Mouse (Mus musculus) midbrain, postnatal 0 days (tissue): Measurements from ENCODE around the gene Tmem223. TPM values are rescaled to one million over a fixed set of nuclear protein-coding genes. Genes with fewer than 3 reads are reported as not detected.
"Not testable (repeated sequence)": the region's sequence is repeated elsewhere in the genome, so short reads cannot be mapped to it uniquely, and the experiment has no call there.

Source experiments
- ATAC-seq: fragments of 200-750 bp; cut with Nextera tagmentation; 2 replicates; pipeline ENCODE4 v1.8.0; 2017; ENCODE audit warnings: moderate number of reproducible peaks, mild to moderate bottlenecking, moderate TSS enrichment, moderate library complexity; ENCODE audit not compliant: low FRiP score
- DNase-seq: peaks from one replicate; pipeline ENCODE4 v3.0.0-alpha.2; 2015; ENCODE audit warnings: low spot score
- H3K27ac ChIP-seq: fragments of 300-500 bp; sonication (generic); 2 replicates; pipeline ENCODE4 v1.5.1; 2014; ENCODE audit warnings: low read depth, mild to moderate bottlenecking, low read length, mixed read lengths
- H3K27me3 ChIP-seq: fragments of 300-500 bp; sonication (generic); 2 replicates; pipeline ENCODE4 v1.6.1; 2014; ENCODE audit warnings: low read length, control low read depth, mixed read lengths; ENCODE audit not compliant: insufficient read depth
- H3K36me3 ChIP-seq: fragments of 300-500 bp; sonication (generic); 2 replicates; pipeline ENCODE4 v1.6.1; 2014; ENCODE audit warnings: low read length, control low read depth, mixed read lengths; ENCODE audit not compliant: insufficient read depth
- H3K4me1 ChIP-seq: fragments of 300-500 bp; sonication (generic); 2 replicates; pipeline ENCODE4 v1.6.1; 2014; ENCODE audit warnings: mild to moderate bottlenecking, control low read depth, antibody characterized with exemption, low read length, mixed read lengths; ENCODE audit not compliant: insufficient read depth
- H3K4me2 ChIP-seq: fragments of 300-500 bp; sonication (generic); 2 replicates; pipeline ENCODE4 v1.6.1; 2014; ENCODE audit warnings: low read depth, mild to moderate bottlenecking, low read length, mixed read lengths; ENCODE audit not compliant: poor library complexity, severe bottlenecking
- H3K4me3 ChIP-seq: fragments of 300-500 bp; sonication (generic); 2 replicates; pipeline ENCODE4 v1.5.1; 2014; ENCODE audit warnings: low read depth, mild to moderate bottlenecking, low read length, moderate library complexity
- H3K9ac ChIP-seq: fragments of 300-500 bp; sonication (generic); replicated peaks from 2 replicates; pipeline ENCODE4 v1.6.1; 2014; ENCODE audit warnings: mild to moderate bottlenecking, low read length, moderate library complexity, mixed read lengths; ENCODE audit not compliant: poor library complexity, severe bottlenecking
- H3K9me3 ChIP-seq: fragments of 300-500 bp; sonication (generic); 2 replicates; pipeline ENCODE4 v1.6.1; 2016; ENCODE audit warnings: low read length, control low read depth
- CTCF ChIP-seq: IDR thresholded peaks from 2 replicates; pipeline ENCODE4 v1.5.1; 2016; ENCODE audit warnings: antibody characterized with exemption, mild to moderate bottlenecking
- WGBS: fragments of 180-500 bp; shearing (Covaris S2); extraction: QIAGEN DNeasy Blood & Tissue Kit; methylation state at CpG from one replicate; pipeline ENCODE4 v1.1.7; 2014; 5-methylcytosine and 5-hydroxymethylcytosine counted together
- polyA plus RNA-seq: library from polyadenylated mRNA; unstranded; fragments of >200 nt; fragmentation: Nextera tagmentation; extraction: Ambion mirVana; gene quantifications from 2 replicates; pipeline ENCODE4 v1.2.1, GENCODE M21; 2015
- total RNA-seq: library from RNA; depleted of rRNA; stranded (reverse); fragments of >200 nt; gene quantifications from 2 replicates; pipeline ENCODE4 v1.2.3, GENCODE M21; 2014

Tmem223 gene
- total and polyA plus RNA-seq, 2 experiments from 2014 or later: 202 to 320 TPM

GRCm38 (mm10) chr19:8723574-8724346 is 47.0 kb upstream of the Tmem223 start:
- Histone ChIP-seq H3K36me3 (peaks cover 11% of the 10 kb centered on the region; the same call in 1 of the 2 replicates), H3K9ac (peak overlapping the region; percentile 92), H3K4me3 (peak overlapping the region; percentile 69), H3K4me2 (peak overlapping the region; percentile 59), H3K27me3 (no peaks in the 10 kb centered on the region), H3K27ac (peak overlapping the region; percentile 77), H3K4me1 (peaks cover 10% of the 10 kb centered on the region; the same call in 1 of the 2 replicates), H3K9me3 (no peaks in the 10 kb centered on the region)
- WGBS: under 1% methylated on average over 20 of the region's 20 CpGs
- no peak for ATAC-seq
- DNase-seq: peak; percentile 45
- no peak for TF ChIP-seq CTCF

GRCm38 (mm10) chr19:8724392-8724791 is 46.4 kb upstream of the Tmem223 start:
- 1% methylated on average over 2 of the region's 2 CpGs for WGBS
- no peak for ATAC-seq

GRCm38 (mm10) chr19:8725081-8725613 is 45.6 kb upstream of the Tmem223 start:
- Histone ChIP-seq H3K4me3 (peak overlapping the region; percentile 69; the same call in 1 of the 2 replicates), H3K9ac (no peak overlapping the region; the same call in 1 of the 2 replicates)

More at GRCm38 (mm10) chr19:8724392-8724791, 46.4 kb upstream of the Tmem223 start:
- H3K36me3 ChIP-seq: peaks cover 11% of the 10 kb centered on the region; the same call in 1 of the 2 replicates
- peaks cover 10% of the 10 kb centered on the region; the same call in 1 of the 2 replicates for H3K4me1 ChIP-seq
- no peak overlapping the region; the same call in 1 of the 2 replicates for H3K27ac ChIP-seq
- no peak for TF ChIP-seq CTCF
- H3K9me3 ChIP-seq: no peaks in the 10 kb centered on the region
- peak overlapping the region; percentile 14; the same call in 1 of the 2 replicates for H3K9ac ChIP-seq
- peak overlapping the region; percentile 59 for H3K4me2 ChIP-seq
- peak overlapping the region; percentile 69 for H3K4me3 ChIP-seq
- no peak for DNase-seq
- no peaks in the 10 kb centered on the region for H3K27me3 ChIP-seq

GRCm38 (mm10) chr19:8726609-8727390 is 44.0 kb upstream of the Tmem223 start:
- no peak for TF ChIP-seq CTCF
- Histone ChIP-seq H3K27me3 (no peaks in the 10 kb centered on the region), H3K4me1 (peaks cover 10% of the 10 kb centered on the region; the same call in 1 of the 2 replicates), H3K4me2 (no peak overlapping the region), H3K9ac (no peak overlapping the region), H3K27ac (no peak overlapping the region), H3K4me3 (no peak overlapping the region), H3K36me3 (peaks cover 11% of the 10 kb centered on the region; the same call in 1 of the 2 replicates), H3K9me3 (no peaks in the 10 kb centered on the region)
- WGBS: 17% methylated on average over 3 of the region's 3 CpGs
- ATAC-seq: no peak
- no peak for DNase-seq

More at GRCm38 (mm10) chr19:8725081-8725613, 45.6 kb upstream of the Tmem223 start:
- no peak overlapping the region for H3K27ac ChIP-seq
- H3K9me3 ChIP-seq: no peaks in the 10 kb centered on the region
- WGBS: 41% methylated on average over 4 of the region's 4 CpGs
- peak overlapping the region; percentile 59; the same call in 1 of the 2 replicates for H3K4me2 ChIP-seq
- peaks cover 11% of the 10 kb centered on the region; the same call in 1 of the 2 replicates for H3K36me3 ChIP-seq
- no peaks in the 10 kb centered on the region for H3K27me3 ChIP-seq
- peaks cover 10% of the 10 kb centered on the region; the same call in 1 of the 2 replicates for H3K4me1 ChIP-seq
- no peak for DNase-seq
- no peak for TF ChIP-seq CTCF
- ATAC-seq: no peak

GRCm38 (mm10) chr19:8727495-8728114 is 43.2 kb upstream of the Tmem223 start:
- ATAC-seq: no peak
- no peak for DNase-seq
- Histone ChIP-seq H3K9ac (no peak overlapping the region; the same call in 1 of the 2 replicates), H3K36me3 (peaks cover 11% of the 10 kb centered on the region; the same call in 1 of the 2 replicates), H3K27ac (no peak overlapping the region), H3K4me2 (no peak overlapping the region), H3K4me3 (no peak overlapping the region), H3K9me3 (no peaks in the 10 kb centered on the region), H3K4me1 (peaks cover 10% of the 10 kb centered on the region; the same call in 1 of the 2 replicates), H3K27me3 (no peaks in the 10 kb centered on the region)
- no peak for TF ChIP-seq CTCF
- WGBS: 28% methylated on average over 5 of the region's 5 CpGs

- H3K4me2 ChIP-seq, H3K27ac ChIP-seq, H3K27me3 ChIP-seq, H3K4me1 ChIP-seq, H3K9me3 ChIP-seq, DNase-seq, H3K9ac ChIP-seq, H3K4me3 ChIP-seq, ATAC-seq: not testable (repeated sequence)
- WGBS: 52% methylated on average over 3 of the region's 3 CpGs
- H3K36me3 ChIP-seq: peaks cover 11% of the 10 kb centered on the region; the same call in 1 of the 2 replicates
Measured at GRCm38 (mm10) chr19:8728335-8729099, 42.3 kb upstream of the Tmem223 start.
